Mouse (Mus musculus) kidney, postnatal 0 days (tissue): ENCODE data around the gene Mrps25. TPM values are rescaled to one million over a fixed set of nuclear protein-coding genes. Genes with fewer than 3 reads are reported as not detected.
A peak's percentile ranks its signal among the peaks of the same experiment; 100 is the strongest.

ENCODE experiments used
- ATAC-seq: fragments of 200-750 bp; cut with Nextera tagmentation; replicated peaks from 2 replicates; pipeline ENCODE4 v1.8.0; 2017; ENCODE audit warnings: low read depth, moderate number of reproducible peaks, moderate TSS enrichment, moderate library complexity; ENCODE audit not compliant: low FRiP score
- DNase-seq: peaks from one replicate; pipeline ENCODE4 v3.0.0-alpha.2; 2016; ENCODE audit warnings: low spot score
- H3K27ac ChIP-seq: fragments of 300-500 bp; sonication (generic); 2 replicates; pipeline ENCODE4 v1.5.1; 2014; ENCODE audit warnings: mild to moderate bottlenecking
- H3K27me3 ChIP-seq: fragments of 300-500 bp; sonication (generic); 2 replicates; pipeline ENCODE4 v1.6.1; 2014; ENCODE audit warnings: low read length, mixed read lengths; ENCODE audit not compliant: insufficient read depth
- H3K36me3 ChIP-seq: fragments of 300-500 bp; sonication (generic); 2 replicates; pipeline ENCODE4 v1.6.1; 2014; ENCODE audit warnings: low read length, mixed read lengths; ENCODE audit not compliant: insufficient read depth
- H3K4me1 ChIP-seq: fragments of 300-500 bp; sonication (generic); replicated peaks from 2 replicates; pipeline ENCODE4 v1.6.1; 2014; ENCODE audit warnings: antibody characterized with exemption, low read length, mixed read lengths; ENCODE audit not compliant: insufficient read depth
- H3K4me2 ChIP-seq: fragments of 300-500 bp; sonication (generic); 2 replicates; pipeline ENCODE4 v1.6.1; 2014; ENCODE audit warnings: mild to moderate bottlenecking, low read length, moderate library complexity, mixed read lengths
- H3K4me3 ChIP-seq: fragments of 300-500 bp; sonication (generic); replicated peaks from 2 replicates; pipeline ENCODE4 v1.5.1; 2014; ENCODE audit warnings: low read depth, low read length
- H3K9ac ChIP-seq: fragments of 300-500 bp; sonication (generic); 2 replicates; pipeline ENCODE4 v1.6.1; 2014; ENCODE audit warnings: low read depth, low read length
- H3K9me3 ChIP-seq: fragments of 300-500 bp; sonication (generic); replicated peaks from 2 replicates; pipeline ENCODE4 v1.6.1; 2016; ENCODE audit warnings: low read length, inconsistent platforms, mixed read lengths
- CTCF ChIP-seq: IDR thresholded peaks from 2 replicates; pipeline ENCODE4 v1.5.1; 2016; ENCODE audit warnings: antibody characterized with exemption, low read depth, mild to moderate bottlenecking, moderate library complexity
- WGBS: fragments of 180-500 bp; shearing (Covaris S2); extraction: QIAGEN DNeasy Blood & Tissue Kit; methylation state at CpG from one replicate; pipeline ENCODE4 v1.1.7; 2014; 5-methylcytosine and 5-hydroxymethylcytosine counted together
- polyA plus RNA-seq: library from polyadenylated mRNA; unstranded; fragments of >200 nt; fragmentation: Nextera tagmentation; extraction: Ambion mirVana; gene quantifications from 2 replicates; pipeline ENCODE4 v1.2.1, GENCODE M21; 2015

The Mrps25 gene
- polyA plus RNA-seq, 1 experiment from 2014 or later, result 95.7 TPM

GRCm38 (mm10) chr6:92221604-92222003 is 37.8 kb upstream of the Mrps25 start:
- H3K27ac ChIP-seq, result no peak overlapping the region
- ATAC-seq, result peak; percentile 55; the same call in 1 of the 2 replicates
- TF ChIP-seq CTCF, result no peak
- no peak overlapping the region for H3K4me2 ChIP-seq
- no peaks in the 10 kb centered on the region for H3K4me1 ChIP-seq
- DNase-seq, result peak; percentile 12
- no peak overlapping the region for H3K4me3 ChIP-seq
- H3K36me3 ChIP-seq, result no peaks in the 10 kb centered on the region
- no peaks in the 10 kb centered on the region for H3K27me3 ChIP-seq
- H3K9me3 ChIP-seq, result no peaks in the 10 kb centered on the region
- H3K9ac ChIP-seq, result no peak overlapping the region
- 53% methylated on average over 6 of the region's 6 CpGs for WGBS

- H3K36me3 ChIP-seq, result no peaks in the 10 kb centered on the region
- H3K4me1 ChIP-seq, result no peaks in the 10 kb centered on the region
- no peak overlapping the region for H3K9ac ChIP-seq
- H3K27me3 ChIP-seq, result no peaks in the 10 kb centered on the region
- H3K4me2 ChIP-seq, result no peak overlapping the region
- no peak overlapping the region for H3K27ac ChIP-seq
- peak; percentile 86 for TF ChIP-seq CTCF
- no peaks in the 10 kb centered on the region for H3K9me3 ChIP-seq
- DNase-seq (peak; percentile 81), ATAC-seq (no peak; the same call in 1 of the 2 replicates)
- no peak overlapping the region for H3K4me3 ChIP-seq
- 34% methylated on average over 3 of the region's 3 CpGs for WGBS
Measured at GRCm38 (mm10) chr6:92219445-92219844, 35.6 kb upstream of the Mrps25 start.

- peak within 1 kb of the TSS; percentile 77 for H3K4me2 ChIP-seq
- no peaks in the 10 kb centered on the region for H3K9me3 ChIP-seq
- WGBS, result 8% methylated on average over 35 of the region's 35 CpGs
- H3K4me1 ChIP-seq, result peaks cover 7% of the 10 kb centered on the region; the same call in 1 of the 2 replicates
- no peaks in the 10 kb centered on the region for H3K27me3 ChIP-seq
- DNase-seq (peak; percentile 97), ATAC-seq (peak; percentile 94)
- H3K4me3 ChIP-seq, result peak within 1 kb of the TSS; percentile 88
- peak within 1 kb of the TSS; percentile 51; the same call in 1 of the 2 replicates for H3K27ac ChIP-seq
- peak within 1 kb of the TSS; percentile 86 for H3K9ac ChIP-seq
- H3K36me3 ChIP-seq, result no peaks in the 10 kb centered on the region
- TF ChIP-seq CTCF, result 0 out of 2 replicates have a peak, but pooled peaks have one; percentile 20
Measured at GRCm38 (mm10) chr6:92214773-92215449, 31.1 kb upstream of the Mrps25 start, which contains the start of gene Rbsn. Rbsn (minus strand) TSS chr6:92214925.

GRCm38 (mm10) chr6:92214055-92214772 is 30.4 kb upstream of the Mrps25 start:
- Histone ChIP-seq H3K36me3 (0 out of 2 replicates have a peak, but pooled peaks cover 5% of the 10 kb centered on the region), H3K27ac (peak overlapping the region; percentile 51; the same call in 1 of the 2 replicates), H3K4me2 (peak overlapping the region; percentile 77), H3K9ac (peak overlapping the region; percentile 86), H3K27me3 (no peaks in the 10 kb centered on the region), H3K4me3 (peak overlapping the region; percentile 88), H3K4me1 (peaks cover 7% of the 10 kb centered on the region; the same call in 1 of the 2 replicates), H3K9me3 (no peaks in the 10 kb centered on the region)
- DNase-seq (peak; percentile 11), ATAC-seq (peak; percentile 4; the same call in 1 of the 2 replicates)
- WGBS, result under 1% methylated on average over 47 of the region's 48 CpGs
- no peak for TF ChIP-seq CTCF

- ATAC-seq (no peak), DNase-seq (no peak)
- TF ChIP-seq CTCF, result no peak
- Histone ChIP-seq H3K36me3 (peaks cover 48% of the 10 kb centered on the region), H3K4me3 (no peak overlapping the region), H3K27ac (no peak overlapping the region), H3K4me2 (no peak overlapping the region), H3K9ac (no peak overlapping the region), H3K4me1 (no peaks in the 10 kb centered on the region), H3K27me3 (no peaks in the 10 kb centered on the region), H3K9me3 (no peaks in the 10 kb centered on the region)
- 92% methylated on average over 8 of the region's 8 CpGs for WGBS
Measured at GRCm38 (mm10) chr6:92199414-92199813, 15.6 kb upstream of the Mrps25 start.

- Histone ChIP-seq H3K4me2 (peak overlapping the region; percentile 89), H3K36me3 (peaks cover 21% of the 10 kb centered on the region), H3K9me3 (no peaks in the 10 kb centered on the region), H3K27ac (no peak overlapping the region), H3K27me3 (no peaks in the 10 kb centered on the region), H3K9ac (peak overlapping the region; percentile 74; the same call in 1 of the 2 replicates), H3K4me3 (peak overlapping the region; percentile 74), H3K4me1 (peaks cover 8% of the 10 kb centered on the region)
- peak; percentile 15 for DNase-seq
- WGBS, result 6% methylated on average over 10 of the region's 10 CpGs
- TF ChIP-seq CTCF, result no peak
- ATAC-seq, result no peak
Measured at GRCm38 (mm10) chr6:92184178-92184577, 345 bp upstream of the Mrps25 start.
